Mouse (Mus musculus) megakaryocyte, embryonic 14.5 days (primary cell): ENCODE data around the gene Rfk.

Experiments
- FLI1 ChIP-seq: IDR thresholded peaks from 2 replicates; pipeline ENCODE4 v1.6.1; 2012; ENCODE audit warnings: low read length, inconsistent platforms, mixed read lengths
- GATA1 ChIP-seq: IDR thresholded peaks from 3 replicates; pipeline ENCODE4 v1.6.1; 2012; ENCODE audit warnings: mixed read lengths, low read length, inconsistent platforms, borderline replicate concordance

DNA sequence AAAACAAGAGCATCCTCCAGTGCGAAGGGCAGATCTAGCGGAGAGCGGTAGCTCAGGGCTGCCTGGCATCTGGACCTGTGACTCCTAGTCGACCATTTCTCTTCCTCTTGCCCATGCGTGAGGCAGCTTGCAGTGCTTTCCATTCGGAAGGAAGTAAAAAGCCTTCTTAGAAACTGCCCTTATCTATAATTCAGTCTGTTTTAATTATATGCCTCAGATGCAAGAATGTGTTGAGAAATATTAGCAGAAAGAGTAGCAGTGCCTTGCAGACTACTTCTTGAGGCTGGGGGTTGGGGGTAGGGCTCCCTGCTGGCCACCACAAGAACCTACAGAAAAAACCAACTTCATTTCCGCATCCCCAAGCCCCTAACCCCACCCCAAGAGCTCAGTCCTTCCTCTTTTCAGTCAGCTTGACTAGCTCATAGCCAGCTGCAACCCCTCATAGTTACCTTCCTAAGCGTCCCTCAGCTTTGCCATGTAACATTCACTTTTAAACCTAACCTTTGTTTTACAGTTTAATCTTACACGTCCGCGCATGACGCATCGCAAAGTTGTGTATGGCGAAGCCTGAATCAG lies 34.4 kb upstream of the Rfk start:
- TF ChIP-seq GATA1: no peak
- no peak for TF ChIP-seq FLI1
